Mouse (Mus musculus) layer of hippocampus, postnatal 14 days (tissue): ENCODE data around the gene Mslnl. TPM values are rescaled to one million over a fixed set of nuclear protein-coding genes. Genes with fewer than 3 reads are reported as not detected.

Experiments used
- DNase-seq, 2 experiments: peaks; one replicate each; pipeline ENCODE4 v3.0.0; 2021 to 2022; ENCODE audit warnings: low spot score in 2 of 2, mixed read lengths in 1 of 2
- total RNA-seq, 2 experiments: library from RNA; stranded (reverse); gene quantifications; 2 replicates each; pipeline ENCODE4 v1.2.3; 2021

The Mslnl gene
- total RNA-seq, 2 experiments from 2014 or later: 0.12 TPM; not detected in 1

- DNase-seq: no peak
Observed at GRCm38 (mm10) chr17:25743831-25744230, 8.0 kb downstream of the Mslnl start.

GRCm38 (mm10) chr17:25744311-25744710 lies 8.5 kb downstream of the Mslnl start:
- no peak for DNase-seq

GRCm38 (mm10) chr17:25748238-25748637 lies 12.4 kb downstream of the Mslnl start:
- no peak for DNase-seq

GRCm38 (mm10) chr17:25749314-25749713 lies 13.5 kb downstream of the Mslnl start:
- DNase-seq: no peak

GRCm38 (mm10) chr17:25751446-25751845 lies 15.6 kb downstream of the Mslnl start:
- peak in 1 of 2 experiments; percentile 35 for DNase-seq

- DNase-seq: no peak
Observed at GRCm38 (mm10) chr17:25754241-25754640, 18.4 kb downstream of the Mslnl start, which contains the start of gene Msln. Gene Msln (minus strand): TSS chr17:25754378.

- DNase-seq: no peak
Observed at GRCm38 (mm10) chr17:25755086-25755485, 19.2 kb downstream of the Mslnl start.

- DNase-seq: no peak
Observed at GRCm38 (mm10) chr17:25755627-25756377, 20.0 kb downstream of the Mslnl start.

- DNase-seq: no peak
Observed at GRCm38 (mm10) chr17:25756378-25757242, 20.8 kb downstream of the Mslnl start.

GRCm38 (mm10) chr17:25757691-25758090 lies 21.8 kb downstream of the Mslnl start:
- no peak for DNase-seq

- no peak for DNase-seq
Observed at GRCm38 (mm10) chr17:25760148-25760547, 24.3 kb downstream of the Mslnl start.

- peak; percentile 41 to 72 for DNase-seq
Observed at GRCm38 (mm10) chr17:25761561-25761970, 25.7 kb downstream of the Mslnl start.

GRCm38 (mm10) chr17:25762591-25762990 lies 26.7 kb downstream of the Mslnl start:
- no peak for DNase-seq

- DNase-seq: no peak
Observed at GRCm38 (mm10) chr17:25765886-25766285, 30.0 kb downstream of the Mslnl start.

- no peak for DNase-seq
Observed at GRCm38 (mm10) chr17:25769331-25769730, 33.5 kb downstream of the Mslnl start.

GRCm38 (mm10) chr17:25773549-25774120 lies 37.8 kb downstream of the Mslnl start, which contains the start of gene Narfl:
Gene Narfl (plus strand): TSS chr17:25773776.
- peak; percentile 98 to 99 for DNase-seq

GRCm38 (mm10) chr17:25775318-25776062 lies 39.6 kb downstream of the Mslnl start:
- no peak for DNase-seq

GRCm38 (mm10) chr17:25777948-25778347 lies 42.1 kb downstream of the Mslnl start:
- DNase-seq: no peak

GRCm38 (mm10) chr17:25781339-25781738 lies 45.5 kb downstream of the Mslnl start:
- no peak for DNase-seq

- DNase-seq: no peak
Observed at GRCm38 (mm10) chr17:25783086-25783485, 47.2 kb downstream of the Mslnl start.
